Mouse (Mus musculus) gastrocnemius, adult 18-20 months (tissue): Measurements from ENCODE around the gene Tmem220. TPM values are rescaled to one million over a fixed set of nuclear protein-coding genes. Genes with fewer than 3 reads are reported as not detected.
"Not testable (repeated sequence)": the region's sequence is repeated elsewhere in the genome, so short reads cannot be mapped to it uniquely, and the experiment has no call there.

Experiments used
- DNase-seq: peaks from one replicate; pipeline ENCODE4 v3.0.0; 2021; ENCODE audit warnings: low spot score
- total RNA-seq, 2 experiments: library from RNA; stranded (reverse); gene quantifications; 2 replicates each; pipeline ENCODE4 v1.2.3; 2021

Gene Tmem220
- total RNA-seq, 2 experiments from 2014 or later = 0.83 to 1.0 TPM

DNA sequence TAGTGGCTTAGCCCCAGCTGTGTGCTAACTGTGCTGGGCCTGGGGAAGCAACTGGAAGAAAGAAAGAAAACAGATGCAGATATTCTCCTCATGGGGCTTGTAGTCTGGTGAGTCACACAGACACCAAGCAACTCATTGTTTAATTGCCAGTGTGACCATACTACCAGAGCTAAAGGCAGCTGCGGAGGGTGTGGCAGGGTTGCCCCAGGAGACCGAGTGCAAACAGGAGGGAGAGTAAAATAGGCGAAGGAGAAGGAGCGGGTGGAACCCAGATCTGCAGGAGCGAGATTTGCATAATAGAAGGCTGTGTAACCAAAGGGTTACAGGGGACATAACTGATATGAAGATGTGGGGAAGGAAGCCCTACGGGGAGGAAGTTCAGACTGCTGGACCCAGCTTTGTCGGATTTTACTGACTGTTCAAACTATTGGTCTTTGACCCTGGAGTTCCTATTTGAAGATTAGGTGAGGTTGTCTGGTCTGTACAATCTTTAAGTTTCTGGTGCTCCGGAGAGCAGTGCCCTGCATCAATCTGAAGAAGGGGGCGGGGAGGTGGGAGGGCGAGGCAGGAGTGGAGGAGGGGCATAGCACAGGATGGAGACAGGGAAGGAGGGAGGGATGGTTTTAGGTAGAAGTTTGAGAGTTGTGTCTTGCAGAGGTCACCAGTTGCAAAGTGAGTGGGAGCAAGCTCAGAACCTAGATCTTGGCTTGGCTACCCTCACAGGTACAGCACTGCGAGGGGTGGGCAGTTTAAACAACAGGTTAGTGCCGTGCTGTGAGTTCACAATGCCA is 7.0 kb upstream of the Tmem220 start:
- DNase-seq = peak; percentile 53

DNA sequence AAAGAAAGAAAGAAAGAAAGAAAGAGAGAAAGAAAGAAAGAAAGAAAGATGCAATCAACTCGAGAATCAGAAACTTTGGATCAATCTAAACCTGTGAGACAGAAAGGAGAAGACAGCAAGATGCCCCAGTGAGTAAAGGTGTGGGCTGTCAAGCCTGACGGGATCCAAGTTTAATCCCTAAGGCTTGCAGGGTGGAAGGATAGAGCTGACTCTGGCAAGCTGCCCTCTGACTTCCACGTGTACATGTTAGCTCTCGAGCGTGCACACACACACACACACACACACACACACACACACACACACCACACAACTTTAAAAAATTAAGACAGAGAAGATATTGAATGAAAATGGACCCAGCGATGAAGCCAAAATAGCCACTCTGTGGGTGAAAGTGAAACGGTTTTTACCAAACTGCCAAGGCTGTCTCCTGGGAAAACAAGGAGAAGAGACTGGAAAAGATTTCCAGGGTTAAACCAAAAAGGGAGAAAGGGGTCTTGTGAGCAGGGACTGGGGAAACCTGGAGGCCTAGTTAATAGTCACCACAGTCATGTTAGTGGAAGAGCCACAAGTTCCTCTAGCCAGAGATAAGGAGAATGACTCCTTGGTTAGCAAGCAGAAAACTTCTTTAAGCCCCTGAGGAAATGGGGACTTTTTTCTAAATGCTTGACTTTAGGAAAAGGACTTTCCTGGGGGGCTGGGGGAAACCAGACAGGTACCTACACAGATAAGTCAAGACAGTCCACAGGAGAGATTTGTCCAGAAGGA is 5.1 kb upstream of the Tmem220 start:
- no peak for DNase-seq

DNA sequence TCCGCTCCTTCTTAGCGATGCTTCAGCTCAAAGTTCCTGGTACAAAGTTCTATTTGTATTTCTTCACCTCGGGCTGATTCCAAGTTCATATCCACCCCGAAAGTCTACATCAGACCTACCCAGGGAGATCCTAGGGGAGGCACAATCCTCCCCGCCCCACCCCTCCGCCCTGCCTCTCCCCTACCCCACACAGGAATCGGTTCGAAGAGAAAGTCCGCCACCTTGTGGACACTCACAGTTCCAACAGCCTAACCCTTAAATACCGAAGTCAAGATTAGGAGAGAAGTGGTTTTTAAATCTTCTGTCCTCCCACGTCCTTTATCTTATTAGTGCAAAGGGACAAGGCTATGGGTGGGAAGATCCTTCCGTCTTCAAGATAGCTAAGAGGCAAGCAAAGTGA is 4.0 kb upstream of the Tmem220 start:
- DNase-seq = peak; percentile 66

DNA sequence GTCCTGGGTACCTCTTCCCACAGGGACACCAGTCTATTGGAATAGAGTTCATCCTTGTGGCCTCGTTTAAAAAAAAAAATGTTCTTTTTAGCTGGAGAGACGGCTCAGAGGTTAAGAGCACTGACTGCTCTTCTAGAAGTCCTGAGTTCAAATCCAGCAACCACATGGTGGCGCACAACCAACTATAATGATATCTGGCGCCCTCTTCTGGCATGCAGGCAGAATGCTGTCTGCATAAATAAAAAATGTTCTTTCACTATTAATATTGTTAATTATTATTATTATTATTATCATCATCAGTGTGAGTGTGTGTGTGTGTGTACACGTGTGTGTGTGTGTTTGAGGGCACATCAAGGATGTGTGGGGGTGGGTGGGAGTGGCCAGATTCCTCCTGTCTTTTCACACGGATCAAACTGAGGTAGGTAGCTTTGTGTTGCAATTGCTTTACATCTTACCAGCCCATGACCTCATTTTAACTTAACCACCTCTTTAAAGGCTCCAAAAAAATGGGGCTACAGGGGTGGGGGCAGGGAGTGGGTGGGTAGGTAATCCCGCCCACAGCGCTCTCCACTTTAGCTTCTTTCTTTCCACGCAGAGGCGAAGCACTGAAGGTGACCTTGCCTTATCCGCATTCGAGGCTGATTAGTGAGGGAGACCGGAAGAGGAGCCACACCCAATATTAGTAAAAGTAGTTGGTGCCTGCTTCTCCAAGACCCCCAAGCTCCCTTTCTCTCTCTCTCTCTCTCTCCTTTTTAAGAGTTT is 2.4 kb upstream of the Tmem220 start:
- DNase-seq = peak; percentile 13

DNA sequence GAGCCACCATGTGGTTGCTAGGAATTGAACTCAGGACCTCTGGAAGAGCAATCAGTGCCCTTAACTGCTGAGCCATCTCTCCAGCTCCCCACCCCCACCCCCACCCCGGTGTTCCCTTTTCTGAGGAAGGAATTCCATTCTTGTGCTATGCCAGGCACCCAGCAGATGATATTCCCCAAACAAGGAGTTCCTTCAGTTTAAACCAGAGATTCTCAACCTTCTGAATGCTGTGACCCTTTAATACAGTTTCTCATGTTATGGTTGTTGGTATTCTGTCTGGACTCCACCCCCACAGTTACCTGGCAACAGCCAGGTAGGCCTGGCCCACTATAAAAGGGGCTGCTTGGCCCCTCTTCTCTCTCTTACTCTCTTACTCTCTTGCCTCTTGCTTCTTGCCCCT is 1.8 kb upstream of the Tmem220 start:
- DNase-seq = not testable (repeated sequence)

DNA sequence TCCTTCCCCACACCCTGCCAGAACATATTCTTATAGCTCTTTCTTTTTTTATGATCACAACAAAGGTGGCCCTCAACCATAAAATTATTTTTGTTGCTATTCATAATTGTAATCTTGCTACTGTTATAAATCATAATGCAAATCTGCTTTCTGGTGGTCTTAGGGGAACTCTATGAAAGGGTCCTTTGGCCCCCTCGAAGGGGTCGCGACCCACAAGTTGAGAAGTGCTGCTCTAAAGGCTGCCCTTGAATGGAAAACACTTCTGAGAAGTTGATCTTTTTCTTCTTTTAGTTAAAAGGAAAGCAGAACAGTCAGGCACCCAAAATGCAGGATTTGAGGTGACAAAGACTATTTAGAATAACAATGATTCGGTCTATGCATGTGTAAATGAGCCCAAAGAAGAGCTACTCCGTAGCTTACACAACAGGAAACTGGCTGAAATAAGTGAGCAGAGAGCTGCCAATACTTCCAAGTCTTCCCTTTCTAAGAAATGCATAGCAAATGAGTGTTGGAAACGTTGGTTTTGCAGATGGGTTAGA is 1.1 kb upstream of the Tmem220 start:
- no peak for DNase-seq

DNA sequence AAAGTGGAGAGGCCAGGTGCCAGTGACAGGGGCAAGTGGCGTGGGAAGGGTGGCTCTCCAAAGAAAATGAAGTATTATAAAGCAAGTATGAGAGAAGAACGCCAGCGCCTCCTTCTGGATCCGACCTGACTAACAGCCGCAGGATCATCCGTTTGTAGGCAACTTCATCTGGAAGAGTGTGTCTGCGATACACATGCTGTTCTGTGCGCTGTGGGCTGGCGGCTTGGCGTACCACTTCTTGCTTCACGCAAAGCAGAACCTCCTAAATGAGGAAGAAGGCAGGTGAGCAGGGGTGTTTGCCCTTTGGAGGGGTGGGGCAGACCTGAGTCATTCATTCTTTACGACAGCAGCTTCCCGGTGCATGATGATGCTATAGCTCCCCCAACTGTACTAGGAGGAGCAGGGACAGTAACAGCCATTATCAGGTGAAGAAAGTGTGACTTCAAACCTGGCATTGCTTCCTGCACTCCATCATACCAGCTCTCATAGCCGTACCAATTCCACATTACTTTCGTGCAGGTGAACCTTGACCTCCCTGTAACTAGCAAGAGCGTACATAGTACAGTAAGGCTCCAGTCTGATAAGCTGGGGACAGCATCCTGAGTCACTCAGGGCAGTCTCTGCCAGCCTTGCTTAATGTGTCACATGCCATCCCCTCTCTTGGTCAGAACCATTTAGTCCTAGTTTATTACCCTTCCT is 6.1 kb downstream of the Tmem220 start:
- no peak for DNase-seq

DNA sequence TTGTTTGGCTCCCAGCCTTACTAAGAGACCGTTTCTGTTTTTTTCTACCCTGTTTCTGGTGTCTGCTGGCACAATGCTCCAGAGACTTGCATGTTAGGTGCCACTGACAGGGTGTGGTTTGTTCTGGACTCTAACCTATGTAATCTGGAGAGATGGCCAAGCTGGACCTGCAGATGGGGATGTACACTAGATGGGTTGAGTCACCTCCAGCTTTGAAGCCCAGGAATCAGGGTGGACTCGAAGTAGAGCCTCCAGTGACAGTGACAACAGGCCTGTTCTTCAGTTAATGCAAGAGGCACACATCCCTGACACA is 6.6 kb downstream of the Tmem220 start:
- no peak for DNase-seq

DNA sequence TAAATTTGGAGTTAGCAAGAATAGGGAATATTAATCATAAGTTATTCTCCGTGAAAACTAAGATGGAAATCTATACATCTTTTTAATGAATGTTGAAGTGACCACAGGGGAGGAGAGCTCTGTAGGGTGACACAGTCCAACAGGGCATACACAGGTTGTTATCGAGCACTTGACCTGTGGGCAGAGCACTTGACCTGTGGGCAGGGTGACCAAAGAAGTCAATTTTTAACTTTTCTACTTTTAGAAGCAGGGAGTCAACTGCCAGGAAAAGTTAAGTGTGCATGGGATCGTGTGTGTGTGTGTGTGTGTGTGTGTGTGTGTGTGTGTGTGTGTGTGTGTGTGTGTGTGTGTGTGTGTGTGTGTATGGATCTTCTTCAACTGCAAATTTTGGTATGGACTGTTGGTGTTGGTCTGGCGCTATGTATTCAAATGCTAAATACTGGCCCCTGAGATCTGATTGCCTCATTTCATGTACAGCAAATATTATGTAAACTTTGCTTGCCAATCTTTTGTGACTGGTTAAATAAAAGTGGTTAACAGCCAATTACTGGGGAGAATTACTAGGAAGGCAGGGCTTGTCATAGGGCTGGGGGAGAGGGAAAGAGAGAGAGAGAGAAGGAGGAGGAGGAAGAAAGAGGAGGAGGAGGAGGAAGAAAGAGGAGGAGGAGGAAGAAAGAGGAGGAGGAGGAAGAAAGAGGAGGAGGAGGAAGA is 10.0 kb downstream of the Tmem220 start:
- DNase-seq = no peak

DNA sequence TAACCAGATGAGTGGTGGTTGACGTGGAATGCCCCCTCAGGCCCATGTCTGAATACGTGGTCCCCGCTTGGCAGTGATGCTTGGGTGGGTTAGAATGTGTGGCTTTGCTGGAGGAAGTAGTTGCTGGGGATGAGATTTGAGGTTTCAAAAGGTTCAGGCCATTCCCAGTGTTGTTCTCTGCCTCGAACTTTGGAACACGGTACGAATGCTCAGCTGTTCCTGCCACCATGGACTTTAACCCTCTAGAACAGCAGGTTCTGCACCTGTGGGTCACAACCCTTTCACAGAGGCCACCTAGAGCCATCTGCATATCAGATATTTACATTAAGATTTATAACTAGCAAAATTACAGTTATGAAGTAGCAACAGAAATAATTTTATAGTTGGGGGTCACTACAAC is 11.3 kb downstream of the Tmem220 start:
- no peak for DNase-seq

DNA sequence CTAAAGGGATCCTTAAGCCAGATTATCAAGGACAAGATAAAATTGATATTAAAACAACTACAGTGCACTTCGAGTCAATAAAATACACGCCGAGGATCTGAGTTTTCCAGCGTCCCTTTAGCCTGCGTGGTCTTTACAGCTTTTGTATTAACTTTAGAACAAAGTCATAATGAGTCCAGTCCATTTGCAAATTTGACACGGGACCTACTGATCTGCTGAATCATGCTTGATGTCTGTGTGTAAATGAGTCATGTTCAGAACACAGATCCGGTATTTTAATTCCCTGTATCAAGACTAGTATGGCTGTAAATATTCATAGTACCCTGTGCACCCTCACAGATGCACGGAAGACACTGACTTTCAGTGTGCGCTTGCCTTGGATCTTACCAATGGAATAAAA is 11.9 kb downstream of the Tmem220 start:
- no peak for DNase-seq

DNA sequence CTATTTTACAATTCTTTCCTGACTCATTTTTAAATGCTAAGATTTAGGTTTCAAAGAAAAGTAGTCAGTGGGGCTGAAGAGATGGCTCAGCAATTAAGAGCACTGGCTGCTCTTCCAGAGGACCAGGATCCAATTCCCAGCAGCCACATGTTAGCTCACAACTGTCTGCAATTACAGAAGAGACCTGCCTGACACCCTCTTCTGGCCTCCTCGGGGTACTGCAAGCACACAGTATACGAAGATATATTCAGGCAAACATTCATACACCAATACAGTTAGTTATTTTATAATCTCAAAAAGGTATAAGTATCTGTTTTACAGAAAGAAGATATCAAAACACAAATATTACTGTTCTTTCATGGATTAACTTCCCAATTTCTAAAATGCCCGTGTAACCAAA is 14.8 kb downstream of the Tmem220 start:
- DNase-seq = no peak

DNA sequence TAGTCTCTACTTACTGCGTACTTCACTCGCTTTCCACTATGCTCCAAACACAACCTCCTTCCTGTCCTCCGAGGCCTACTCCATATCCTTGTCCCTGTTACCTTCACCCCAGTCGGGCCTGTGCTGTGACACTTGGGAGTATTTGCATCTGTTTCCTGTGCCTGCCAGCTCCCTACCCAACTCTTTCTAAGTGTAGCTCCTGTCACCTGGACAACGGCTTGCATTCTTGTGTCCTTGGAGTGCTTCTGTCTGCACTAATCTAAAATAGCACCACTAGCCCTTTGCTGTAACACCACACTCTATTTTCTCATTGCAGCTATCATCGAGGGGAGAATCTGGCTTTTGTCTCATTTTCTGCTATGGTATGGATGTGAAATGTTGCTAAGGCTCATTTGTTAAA is 15.5 kb downstream of the Tmem220 start:
- no peak for DNase-seq

DNA sequence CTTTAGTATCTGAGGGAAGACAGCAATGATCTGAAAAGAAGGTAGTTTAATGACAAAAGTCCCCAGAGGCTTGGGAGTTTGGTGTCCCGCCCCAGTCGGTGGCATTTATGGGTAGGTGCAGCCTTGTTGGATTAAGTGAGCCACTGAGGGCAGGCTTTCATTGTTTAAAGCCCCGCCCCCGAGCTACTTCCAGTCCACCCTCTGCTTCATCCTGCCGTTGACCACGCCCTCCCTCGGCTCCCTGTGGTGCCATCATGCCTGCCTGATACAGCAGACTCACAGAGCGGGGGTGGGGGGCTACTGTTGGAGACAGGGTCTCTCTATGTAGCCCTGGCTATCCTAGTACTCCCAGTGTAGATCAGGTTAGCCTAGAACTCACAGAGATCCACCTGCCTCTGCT is 18.1 kb downstream of the Tmem220 start:
- no peak for DNase-seq

DNA sequence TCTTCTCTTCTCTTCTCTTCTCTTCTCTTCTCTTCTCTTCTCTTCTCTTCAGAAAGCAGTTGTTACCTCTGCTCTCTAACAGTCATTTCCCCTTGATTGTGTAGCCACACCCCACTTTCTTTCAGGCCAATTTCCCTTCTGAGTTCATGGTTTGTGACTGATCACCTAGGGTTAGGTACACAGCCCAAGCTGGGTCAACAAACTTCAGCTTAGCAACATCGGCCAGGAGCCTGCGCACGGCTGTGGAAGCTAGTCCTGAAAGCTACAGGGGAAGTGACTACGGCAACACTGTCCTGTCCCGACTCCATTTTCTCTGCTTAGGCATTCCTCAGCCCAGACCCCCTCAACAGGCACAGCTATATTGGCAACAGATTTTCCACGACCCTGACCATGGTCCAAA is 20.0 kb downstream of the Tmem220 start:
- DNase-seq = no peak

DNA sequence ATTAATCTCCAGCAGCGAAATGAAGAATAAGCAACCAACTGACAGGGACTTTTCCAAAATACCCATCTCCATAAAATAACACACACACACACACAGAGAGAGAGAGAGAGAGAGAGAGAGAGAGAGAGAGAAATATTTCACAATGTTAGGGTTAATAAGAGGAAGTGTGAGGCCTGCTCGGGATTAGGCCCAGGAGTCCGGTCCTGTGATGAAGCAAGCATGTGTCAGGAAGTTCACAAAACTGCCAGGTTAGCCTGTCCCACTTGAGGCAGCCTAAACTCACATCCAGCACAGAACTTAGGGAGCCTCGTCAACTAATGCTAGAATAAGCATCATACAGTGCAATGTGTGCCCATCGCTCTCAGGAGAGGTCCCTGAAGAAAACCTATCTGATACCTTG is 22.2 kb downstream of the Tmem220 start:
- no peak for DNase-seq

DNA sequence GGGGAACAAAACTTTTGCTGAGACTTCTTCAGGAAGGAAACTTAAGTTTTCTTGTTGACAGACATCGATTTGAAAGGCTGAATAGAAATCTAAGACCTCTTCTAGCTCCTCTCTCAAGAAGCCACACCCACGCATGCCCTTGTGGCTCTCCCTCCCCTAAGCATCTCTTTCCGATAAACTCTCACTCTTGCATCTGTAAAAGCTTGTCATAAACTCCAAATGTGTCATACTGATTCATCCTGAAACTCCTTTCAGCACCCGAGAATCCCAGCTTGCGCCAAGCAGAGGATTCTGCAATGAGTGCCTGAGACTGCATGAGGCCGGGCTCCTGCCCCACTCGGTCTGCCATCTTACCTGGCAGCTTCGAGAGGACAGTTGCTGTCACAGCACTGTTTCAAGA is 23.5 kb downstream of the Tmem220 start:
- DNase-seq = no peak

DNA sequence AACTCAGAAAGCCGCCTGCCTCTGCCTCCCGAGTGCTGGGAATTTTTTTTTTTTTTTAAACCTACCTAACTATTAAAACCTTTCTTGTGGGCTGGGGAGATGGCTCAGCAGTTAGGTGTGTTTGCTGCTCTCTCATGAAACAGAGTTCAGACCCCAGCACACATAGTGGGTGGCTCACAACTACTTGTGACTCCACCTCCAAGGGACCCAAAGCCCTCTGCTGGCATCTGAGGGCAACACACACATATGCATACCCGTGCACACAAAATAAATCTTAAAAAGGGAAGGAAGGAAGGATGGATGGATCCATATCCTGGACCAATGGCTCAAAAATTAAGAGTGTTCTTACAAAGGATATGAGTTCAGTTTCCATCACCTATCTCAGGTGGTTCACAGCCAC is 24.3 kb downstream of the Tmem220 start:
- no peak for DNase-seq

DNA sequence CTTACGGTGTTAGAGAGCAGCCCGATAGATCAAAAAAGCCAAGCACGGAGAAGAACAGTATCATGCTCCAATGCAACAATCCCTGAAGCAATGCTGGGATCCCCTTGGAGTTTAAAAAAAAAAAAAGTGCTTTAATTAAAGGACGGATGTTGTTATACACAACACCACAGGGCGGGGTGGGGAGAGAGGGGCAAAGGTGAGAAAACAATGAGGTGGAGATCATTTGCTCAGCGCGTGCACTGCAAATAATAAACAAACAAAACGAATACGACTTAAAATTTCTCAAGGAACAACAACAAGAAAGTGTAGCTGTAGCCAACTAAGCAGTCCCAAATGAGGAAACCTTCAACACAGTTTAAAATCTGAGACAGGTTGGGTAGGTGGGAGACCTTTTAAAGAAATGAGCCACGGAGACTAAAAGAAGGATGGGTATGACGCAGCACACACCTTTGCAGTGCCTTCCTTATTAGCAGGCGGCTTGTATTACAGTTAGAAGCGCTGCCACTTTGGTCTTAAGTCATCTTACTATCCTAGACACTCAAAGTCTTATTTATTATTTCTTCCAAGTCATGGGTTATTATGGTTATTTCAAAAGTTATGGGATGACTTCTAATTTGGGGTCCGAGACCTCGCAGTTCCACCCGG is 26.8 kb downstream of the Tmem220 start:
- DNase-seq = peak; percentile 3

DNA sequence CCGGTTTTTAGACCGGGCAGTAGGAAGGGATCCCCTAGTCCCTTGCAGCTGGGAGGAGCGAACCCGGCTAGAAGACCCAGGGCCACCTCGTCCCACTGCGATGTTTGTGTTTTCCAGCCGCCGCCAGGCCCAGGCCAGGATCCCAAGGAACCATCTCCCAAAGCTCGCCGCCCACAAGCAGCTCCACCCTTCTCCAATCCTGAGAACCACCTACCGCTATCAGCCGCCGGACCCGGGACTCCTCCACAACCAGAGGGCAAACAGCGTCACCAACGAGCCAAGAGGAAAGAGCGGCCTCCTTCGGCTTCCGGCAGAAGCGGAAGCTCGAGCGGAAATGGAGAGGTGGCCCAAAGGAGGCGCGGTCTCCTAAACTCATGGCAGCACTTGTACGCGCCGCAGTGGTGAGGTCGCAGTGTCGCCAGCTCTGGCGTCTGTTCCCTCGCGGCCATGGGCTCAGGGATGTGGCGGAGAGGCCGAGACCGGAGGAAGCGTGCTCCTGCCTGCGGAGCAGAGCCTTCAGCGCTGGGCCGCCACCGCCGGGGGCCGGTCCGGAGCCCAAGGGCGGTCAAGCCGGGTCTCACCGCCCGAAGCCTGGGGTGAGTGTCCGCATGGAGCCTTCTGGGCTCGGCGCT is 27.5 kb downstream of the Tmem220 start, which contains the start of the genes Adprm and Sco1:
Gene Adprm, minus strand, starts transcription at position 274 of the 632 bp plus-strand sequence.
Gene Sco1, plus strand, starts transcription at position 350 of the 632 bp plus-strand sequence.
- DNase-seq = peak; percentile 91
